Mouse (Mus musculus) lung, adult 2 months (tissue): ENCODE results near the gene Card19. TPM values are rescaled to one million over a fixed set of nuclear protein-coding genes. Genes with fewer than 3 reads are reported as not detected.

ENCODE experiments used
- DNase-seq: peaks from one replicate; pipeline ENCODE4 v3.0.0; 2022
- H3K4me1 ChIP-seq: fragments of 200-500 bp; 2 replicates; pipeline ENCODE4 v1.6.1; 2011; ENCODE audit warnings: low read length; ENCODE audit not compliant: control insufficient read depth, insufficient read depth
- H3K4me3 ChIP-seq: fragments of 200-500 bp; replicated peaks from 2 replicates; pipeline ENCODE3; 2011; ENCODE audit warnings: low read depth, mild to moderate bottlenecking, control low read depth, low read length; ENCODE audit errors: extremely low read depth
- CTCF ChIP-seq: fragments of 200-500 bp; IDR thresholded peaks from 2 replicates; pipeline ENCODE4 v1.5.1; 2011; ENCODE audit warnings: mild to moderate bottlenecking, low read length, control low read depth; ENCODE audit not compliant: insufficient read depth
- POLR2A ChIP-seq: fragments of 200-500 bp; IDR thresholded peaks from 2 replicates; pipeline ENCODE4 v1.6.1; 2011; ENCODE audit warnings: low read depth, mild to moderate bottlenecking, control low read depth, low read length, borderline replicate concordance; ENCODE audit errors: extremely low read depth
- WGBS: fragments of 180-500 bp; shearing (Covaris S2); methylation state at CpG from one replicate; pipeline ENCODE4 v1.1.7; 2018; 5-methylcytosine and 5-hydroxymethylcytosine counted together
- polyA plus RNA-seq: library from polyadenylated mRNA; depleted of rRNA; stranded (reverse); fragments of >200 nt; gene quantifications from 2 replicates; pipeline ENCODE4 v1.2.3, GENCODE M21; 2012; rRNA removed

The Card19 gene
- polyA plus RNA-seq, 1 experiment, result 142 TPM

GRCm38 (mm10) chr13:49162722-49163121 lies 53.1 kb downstream of the Card19 start:
- TF ChIP-seq CTCF, result no peak
- no peak for TF ChIP-seq POLR2A
- no peak for DNase-seq
- Histone ChIP-seq H3K4me1 (no peaks in the 10 kb centered on the region), H3K4me3 (no peak overlapping the region)
- WGBS, result 60% methylated on average over 4 of the region's 4 CpGs

GRCm38 (mm10) chr13:49161236-49161635 lies 54.6 kb downstream of the Card19 start:
- H3K4me1 ChIP-seq, result no peaks in the 10 kb centered on the region
- DNase-seq, result no peak
- no peak for TF ChIP-seq CTCF
- no peak overlapping the region for H3K4me3 ChIP-seq
- 41% methylated on average over 2 of the region's 2 CpGs for WGBS

GRCm38 (mm10) chr13:49158040-49158713 lies 57.7 kb downstream of the Card19 start:
- no peak for TF ChIP-seq POLR2A
- H3K4me3 ChIP-seq, result no peak overlapping the region
- H3K4me1 ChIP-seq, result no peaks in the 10 kb centered on the region
- DNase-seq, result peak; percentile 35
- WGBS, result 60% methylated on average over 10 of the region's 10 CpGs

DNA sequence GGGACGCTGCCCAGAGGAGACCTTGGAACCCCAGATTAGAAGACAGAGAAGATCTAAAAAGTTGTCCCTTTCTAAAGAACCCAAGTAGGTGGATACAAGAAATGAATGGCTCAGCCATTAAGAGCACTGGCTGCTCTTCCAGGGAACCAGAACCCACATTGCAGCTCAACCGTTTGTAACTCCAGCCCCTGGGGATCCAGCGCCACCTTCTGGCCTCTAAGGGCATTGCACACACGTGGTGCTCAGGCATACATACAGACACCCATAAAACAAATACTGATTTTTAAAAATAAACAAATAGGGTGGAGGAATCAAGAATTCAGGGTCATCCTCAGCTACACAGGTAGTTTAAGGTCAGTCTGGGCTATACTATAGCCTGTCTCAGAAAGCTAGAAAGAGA lies 59.2 kb downstream of the Card19 start:
- no peak for DNase-seq
- H3K4me3 ChIP-seq, result no peak overlapping the region
- WGBS, result 73% methylated on average over 4 of the region's 4 CpGs
- TF ChIP-seq POLR2A (no peak), CTCF (no peak)
- no peaks in the 10 kb centered on the region for H3K4me1 ChIP-seq

GRCm38 (mm10) chr13:49154621-49155020 lies 61.2 kb downstream of the Card19 start:
- no peak for DNase-seq
- Histone ChIP-seq H3K4me3 (no peak overlapping the region), H3K4me1 (no peaks in the 10 kb centered on the region)
- TF ChIP-seq POLR2A (no peak), CTCF (no peak)
- WGBS, result 52% methylated on average over 7 of the region's 7 CpGs

- Histone ChIP-seq H3K4me1 (no peaks in the 10 kb centered on the region), H3K4me3 (no peak overlapping the region)
- WGBS, result 72% methylated on average over 10 of the region's 10 CpGs
- no peak for DNase-seq
- no peak for TF ChIP-seq POLR2A
- TF ChIP-seq CTCF, result no peak
Measured at GRCm38 (mm10) chr13:49154028-49154427, 61.8 kb downstream of the Card19 start.

Other genes starting within 250 kb of the Card19 start
- gene Fam120a, start 248.0 kb downstream of the Card19 start, polyA plus RNA-seq, result 58.5 and 64.0 TPM in 2 replicates
- 1.5 and 4.2 TPM in 2 replicates for gene Wnk2, start 68.0 kb downstream of the Card19 start, polyA plus RNA-seq
- gene Ninj1, start 28.6 kb downstream of the Card19 start, polyA plus RNA-seq, result 161 and 222 TPM in 2 replicates
- 7.1 and 7.9 TPM in 2 replicates for gene Susd3, start 32.7 kb upstream of the Card19 start, polyA plus RNA-seq
- gene Fgd3, start 104.3 kb upstream of the Card19 start, polyA plus RNA-seq, result 2.8 and 4.1 TPM in 2 replicates
- gene Bicd2, start 125.5 kb upstream of the Card19 start, polyA plus RNA-seq, result 53.3 and 63.2 TPM in 2 replicates
- 4.9 and 7.3 TPM in 2 replicates for gene Ippk, start 205.2 kb upstream of the Card19 start, polyA plus RNA-seq